Mouse (Mus musculus): Measurements from ENCODE around the gene Tsks. TPM values are rescaled to one million over a fixed set of nuclear protein-coding genes. Genes with fewer than 3 reads are reported as not detected.
A peak's percentile ranks its signal among the peaks of the same experiment; 100 is the strongest.

Gene Tsks
- polyA plus RNA-seq, 1 experiment = not detected

DNA sequence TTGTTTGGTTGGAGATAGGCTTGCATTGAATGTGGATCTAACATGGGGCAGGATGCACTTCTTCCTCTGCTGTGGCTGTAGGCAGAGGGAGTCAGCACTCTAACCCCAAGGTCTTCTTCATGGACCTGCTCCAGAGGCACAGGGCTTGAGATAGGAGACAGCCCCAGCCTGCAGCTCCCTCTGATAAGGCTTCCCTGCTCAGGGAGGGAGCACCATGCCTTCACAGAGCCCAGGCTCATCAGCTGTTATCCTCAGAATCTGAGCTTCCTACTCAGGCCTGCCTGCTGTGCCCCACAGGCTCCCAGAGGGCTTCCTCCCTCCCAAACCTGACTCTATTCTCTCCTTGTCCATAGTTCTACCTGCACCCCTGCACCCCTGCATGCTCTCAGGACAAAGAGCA, 20.5 kb upstream of the Tsks start:
- Histone ChIP-seq H3K4me3 (replicated peaks; ENCODE audit: control insufficient read depth, low read depth, low read length) (no peak overlapping the region), H3K4me1 (ENCODE audit: control insufficient read depth, insufficient read depth, low read length) (peaks cover 3% of the 10 kb centered on the region; the same call in 1 of the 2 replicates), H3K27ac (ENCODE audit: control insufficient read depth, insufficient read depth, low read depth, low read length, poor library complexity) (no peak overlapping the region)
- TF ChIP-seq CTCF (IDR thresholded peaks at IDR 0.05; ENCODE audit: control insufficient read depth, insufficient read depth, low read length) = no peak
- no peak for TF ChIP-seq POLR2A (IDR thresholded peaks at IDR 0.05; ENCODE audit: borderline replicate concordance, control insufficient read depth, low read depth, low read length)

DNA sequence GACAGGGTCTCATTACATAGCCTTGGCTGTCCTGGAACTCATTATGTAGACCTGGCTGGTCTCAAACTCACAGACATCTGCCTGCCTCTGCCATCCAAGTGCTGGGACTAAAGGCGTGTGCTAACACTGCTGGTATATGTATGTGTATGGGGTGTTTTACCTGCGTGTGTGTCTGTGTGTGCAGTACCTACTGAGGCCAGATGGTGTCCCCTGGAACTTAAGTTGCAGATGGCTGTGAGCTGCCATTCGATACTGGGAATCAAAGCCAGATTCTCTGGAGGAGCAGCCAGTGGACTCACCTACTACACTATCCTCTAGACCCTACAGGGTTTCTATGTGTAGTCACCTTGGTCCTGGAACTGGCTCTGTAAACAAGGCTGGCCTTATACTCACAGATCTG, 17.5 kb upstream of the Tsks start:
- TF ChIP-seq CTCF (IDR thresholded peaks at IDR 0.05; ENCODE audit: control insufficient read depth, insufficient read depth, low read length) (peak; percentile 39; the same call in 1 of the 2 replicates), POLR2A (IDR thresholded peaks at IDR 0.05; ENCODE audit: borderline replicate concordance, control insufficient read depth, low read depth, low read length) (no peak)
- no peak overlapping the region for H3K4me3 ChIP-seq (replicated peaks; ENCODE audit: control insufficient read depth, low read depth, low read length)
- H3K27ac ChIP-seq (ENCODE audit: control insufficient read depth, insufficient read depth, low read depth, low read length, poor library complexity) = no peak overlapping the region
- H3K4me1 ChIP-seq (ENCODE audit: control insufficient read depth, insufficient read depth, low read length) = peaks cover 2% of the 10 kb centered on the region; the same call in 1 of the 2 replicates
- 71% methylated on average over 3 of the region's 3 CpGs for WGBS

DNA sequence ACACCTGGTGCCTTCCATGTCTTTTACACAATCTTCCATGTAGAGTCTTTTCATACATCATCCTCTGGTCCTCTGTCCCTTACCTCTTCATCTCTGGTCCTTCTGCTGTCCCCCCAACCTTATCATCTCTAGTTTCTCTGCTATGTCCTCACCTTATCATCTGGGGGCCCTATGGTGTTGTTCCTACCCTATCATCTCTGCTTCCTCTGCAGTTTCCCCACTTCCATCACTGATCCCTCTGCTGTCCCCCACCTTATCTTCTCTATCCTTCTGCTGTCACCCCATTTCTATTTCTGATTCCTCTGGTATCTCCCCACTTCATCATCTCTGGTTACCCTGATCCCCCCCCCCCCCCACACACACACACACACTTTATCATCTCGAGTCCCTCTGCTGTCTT, 14.4 kb upstream of the Tsks start:
- no peak for TF ChIP-seq POLR2A (IDR thresholded peaks at IDR 0.05; ENCODE audit: borderline replicate concordance, control insufficient read depth, low read depth, low read length)
- no peak for TF ChIP-seq CTCF (IDR thresholded peaks at IDR 0.05; ENCODE audit: control insufficient read depth, insufficient read depth, low read length)
- H3K4me1 ChIP-seq (ENCODE audit: control insufficient read depth, insufficient read depth, low read length) = peaks cover 2% of the 10 kb centered on the region; the same call in 1 of the 2 replicates
- H3K27ac ChIP-seq (ENCODE audit: control insufficient read depth, insufficient read depth, low read depth, low read length, poor library complexity) = peak overlapping the region; percentile 87
- peak overlapping the region; percentile 98 for H3K4me3 ChIP-seq (replicated peaks; ENCODE audit: control insufficient read depth, low read depth, low read length)
- WGBS = 0% methylated on average over 1 of the region's 1 CpGs

DNA sequence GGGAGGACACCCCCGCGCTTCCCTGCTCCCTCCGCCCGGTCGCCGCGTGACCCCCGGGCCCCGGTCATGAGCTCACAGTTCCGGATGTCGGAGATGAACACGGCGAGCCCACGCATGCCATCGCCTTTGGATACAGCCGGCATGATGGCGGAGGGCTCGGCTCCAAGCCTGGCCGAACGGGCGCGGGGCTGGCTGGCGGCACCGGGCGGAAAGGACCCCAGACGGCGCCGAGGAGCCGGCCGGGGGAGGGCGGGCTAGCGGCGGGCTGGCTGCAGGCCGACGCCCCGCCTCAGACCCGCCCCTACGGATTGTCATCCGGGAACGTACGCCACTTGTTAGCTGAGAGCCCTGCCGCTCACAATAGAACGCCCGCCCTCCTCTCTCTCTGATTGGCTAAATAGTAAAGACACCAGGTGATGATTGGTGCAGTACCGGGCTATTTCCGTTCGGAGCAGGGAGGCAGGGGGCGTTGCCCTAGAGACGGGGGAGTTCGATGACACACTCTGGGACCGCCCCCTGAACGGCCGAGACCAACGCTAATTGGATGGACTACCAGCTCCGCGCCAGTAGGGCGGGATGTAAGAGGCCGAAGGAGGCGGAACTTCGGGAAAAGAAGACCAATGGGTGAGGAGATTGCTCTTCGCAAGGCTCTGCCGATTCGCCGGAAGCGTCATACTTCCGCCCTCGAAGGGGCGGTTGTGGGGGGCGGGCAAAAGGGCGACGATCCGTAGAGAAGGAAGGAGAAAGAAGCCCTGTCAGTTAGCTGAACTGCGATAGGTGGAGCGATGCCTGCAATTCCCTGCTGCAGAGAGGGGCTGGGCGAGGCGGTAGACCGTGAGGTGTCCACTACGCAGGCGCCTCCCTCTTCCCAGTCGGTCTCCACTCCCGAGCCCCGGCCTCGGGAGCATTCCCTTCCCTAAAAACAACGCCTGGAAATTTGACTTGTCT, 13.5 kb upstream of the Tsks start, which contains the start of gene Ap2a1:
Gene Ap2a1 (minus strand): TSS at position 293 of the 948 bp plus-strand sequence.
- TF ChIP-seq CTCF (IDR thresholded peaks at IDR 0.05; ENCODE audit: control insufficient read depth, insufficient read depth, low read length) = no peak
- peak; percentile 86; the same call in 1 of the 2 replicates for TF ChIP-seq POLR2A (IDR thresholded peaks at IDR 0.05; ENCODE audit: borderline replicate concordance, control insufficient read depth, low read depth, low read length)
- Histone ChIP-seq H3K4me3 (replicated peaks; ENCODE audit: control insufficient read depth, low read depth, low read length) (peak within 1 kb of the TSS; percentile 98), H3K27ac (ENCODE audit: control insufficient read depth, insufficient read depth, low read depth, low read length, poor library complexity) (peak within 1 kb of the TSS; percentile 88), H3K4me1 (ENCODE audit: control insufficient read depth, insufficient read depth, low read length) (peaks cover 2% of the 10 kb centered on the region; the same call in 1 of the 2 replicates)
- under 1% methylated on average over 84 of the region's 84 CpGs for WGBS

DNA sequence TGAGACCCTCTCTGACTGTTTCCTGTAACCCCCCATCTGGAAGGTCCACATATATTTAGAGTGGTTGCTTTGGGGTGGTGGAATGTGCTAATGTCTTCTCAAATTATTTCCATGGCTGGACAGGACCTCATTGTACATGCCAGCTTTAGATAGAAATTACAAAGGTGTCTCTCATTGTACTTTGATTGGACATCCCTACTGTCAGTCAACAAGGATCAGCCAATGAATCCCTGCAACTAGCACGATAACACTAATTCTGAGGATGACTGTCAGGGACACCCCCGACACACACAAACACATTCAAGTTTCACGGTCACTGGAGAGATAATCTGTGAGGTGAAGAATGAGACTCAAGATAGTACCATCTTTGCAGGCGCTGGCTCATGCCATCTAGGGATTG, 4.3 kb upstream of the Tsks start:
- Histone ChIP-seq H3K4me3 (replicated peaks; ENCODE audit: control insufficient read depth, low read depth, low read length) (no peak overlapping the region), H3K4me1 (ENCODE audit: control insufficient read depth, insufficient read depth, low read length) (no peaks in the 10 kb centered on the region), H3K27ac (ENCODE audit: control insufficient read depth, insufficient read depth, low read depth, low read length, poor library complexity) (no peak overlapping the region)
- no peak for TF ChIP-seq POLR2A (IDR thresholded peaks at IDR 0.05; ENCODE audit: borderline replicate concordance, control insufficient read depth, low read depth, low read length)
- TF ChIP-seq CTCF (IDR thresholded peaks at IDR 0.05; ENCODE audit: control insufficient read depth, insufficient read depth, low read length) = no peak
- 82% methylated on average over 4 of the region's 4 CpGs for WGBS

DNA sequence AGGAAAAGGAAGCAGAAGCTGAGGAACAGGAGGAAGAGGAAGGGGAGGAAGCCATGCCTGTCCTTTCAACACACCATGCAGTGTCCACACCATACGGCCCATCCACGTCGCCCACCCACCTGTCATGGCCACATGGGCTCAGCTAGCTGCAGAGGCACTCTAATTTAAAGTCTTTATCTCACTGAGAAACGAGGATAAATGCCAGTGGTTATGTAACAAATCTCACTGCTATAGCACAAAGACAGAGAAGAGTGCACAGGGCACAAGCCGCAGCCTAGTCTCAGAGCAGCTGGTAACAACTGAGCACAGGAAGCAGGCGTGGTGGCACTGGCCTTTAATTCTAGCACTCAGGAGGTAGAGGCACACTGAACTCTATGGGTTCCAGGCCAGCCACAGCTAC, 6.9 kb downstream of the Tsks start:
- no peak for TF ChIP-seq CTCF (IDR thresholded peaks at IDR 0.05; ENCODE audit: control insufficient read depth, insufficient read depth, low read length)
- TF ChIP-seq POLR2A (IDR thresholded peaks at IDR 0.05; ENCODE audit: borderline replicate concordance, control insufficient read depth, low read depth, low read length) = no peak
- Histone ChIP-seq H3K4me1 (ENCODE audit: control insufficient read depth, insufficient read depth, low read length) (peaks cover 6% of the 10 kb centered on the region), H3K27ac (ENCODE audit: control insufficient read depth, insufficient read depth, low read depth, low read length, poor library complexity) (no peak overlapping the region), H3K4me3 (replicated peaks; ENCODE audit: control insufficient read depth, low read depth, low read length) (no peak overlapping the region)
- 17% methylated on average over 6 of the region's 6 CpGs for WGBS

DNA sequence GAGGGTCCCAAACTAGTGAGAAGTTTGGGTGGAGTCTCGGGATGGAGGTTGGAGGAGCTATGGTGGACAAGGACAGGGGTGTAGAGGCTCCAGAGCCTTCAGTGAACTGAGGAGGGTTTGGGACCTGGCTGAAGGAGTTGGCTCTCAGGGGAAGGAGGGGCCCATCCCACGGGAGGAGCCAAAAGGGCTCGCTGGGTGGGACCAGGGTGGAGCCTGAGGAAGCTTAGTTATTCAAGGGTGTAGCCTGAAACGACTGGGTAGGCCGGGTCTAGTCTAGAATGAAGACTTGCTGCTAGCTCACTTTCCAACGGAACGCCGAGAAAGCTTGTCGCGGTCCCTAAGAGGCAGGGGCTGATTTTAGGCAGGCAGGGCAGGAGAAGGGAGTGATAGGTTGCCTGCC, 9.0 kb downstream of the Tsks start:
- Histone ChIP-seq H3K4me1 (ENCODE audit: control insufficient read depth, insufficient read depth, low read length) (peaks cover 6% of the 10 kb centered on the region), H3K4me3 (replicated peaks; ENCODE audit: control insufficient read depth, low read depth, low read length) (peak overlapping the region; percentile 34), H3K27ac (ENCODE audit: control insufficient read depth, insufficient read depth, low read depth, low read length, poor library complexity) (no peak overlapping the region)
- no peak for TF ChIP-seq CTCF (IDR thresholded peaks at IDR 0.05; ENCODE audit: control insufficient read depth, insufficient read depth, low read length)
- TF ChIP-seq POLR2A (IDR thresholded peaks at IDR 0.05; ENCODE audit: borderline replicate concordance, control insufficient read depth, low read depth, low read length) = no peak
- under 1% methylated on average over 10 of the region's 10 CpGs for WGBS

DNA sequence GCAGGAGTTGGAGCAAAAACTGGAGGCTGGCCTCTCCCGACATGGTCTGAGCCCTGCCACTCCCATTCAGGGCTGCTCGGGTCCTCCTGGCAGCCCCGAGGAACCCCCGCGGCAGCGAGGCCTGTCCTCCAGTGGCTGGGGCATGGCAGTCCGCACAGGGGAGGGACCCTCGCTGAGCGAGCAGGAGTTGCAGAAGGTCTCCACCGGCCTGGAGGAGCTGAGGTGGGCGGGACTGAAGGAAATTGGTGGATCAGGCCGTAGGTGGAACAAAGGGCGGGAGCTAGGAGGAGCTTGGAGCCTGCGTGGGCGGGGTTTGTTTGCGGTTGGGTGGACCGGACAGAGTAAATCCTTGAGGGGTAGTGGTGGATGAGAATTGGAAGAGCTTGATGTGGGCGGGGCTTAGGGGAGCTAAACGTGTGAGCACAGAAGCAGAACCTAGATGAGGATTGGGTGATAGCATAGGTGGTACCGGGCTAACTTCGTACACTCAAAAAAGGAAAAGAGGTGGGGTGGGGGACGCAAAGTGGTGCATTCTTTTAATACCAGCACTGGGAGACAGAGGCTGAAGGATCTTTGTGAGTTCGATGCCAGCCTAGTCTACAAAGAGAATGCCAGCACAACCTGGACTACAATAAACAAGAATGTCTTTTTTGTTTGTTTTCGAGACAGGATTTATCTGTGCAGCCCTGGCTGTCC, 9.8 kb downstream of the Tsks start:
- WGBS = 5% methylated on average over 24 of the region's 24 CpGs
- TF ChIP-seq CTCF (IDR thresholded peaks at IDR 0.05; ENCODE audit: control insufficient read depth, insufficient read depth, low read length) (no peak), POLR2A (IDR thresholded peaks at IDR 0.05; ENCODE audit: borderline replicate concordance, control insufficient read depth, low read depth, low read length) (no peak; the same call in 1 of the 2 replicates)
- Histone ChIP-seq H3K27ac (ENCODE audit: control insufficient read depth, insufficient read depth, low read depth, low read length, poor library complexity) (peak overlapping the region; percentile 20; the same call in 1 of the 2 replicates), H3K4me1 (ENCODE audit: control insufficient read depth, insufficient read depth, low read length) (peaks cover 6% of the 10 kb centered on the region), H3K4me3 (replicated peaks; ENCODE audit: control insufficient read depth, low read depth, low read length) (peak overlapping the region; percentile 34)

All from bone marrow, adult 2 months (tissue).